Mouse (Mus musculus) thymus, postnatal 10 days (tissue): ENCODE measurements around the gene Cplx2.
A peak's percentile ranks its signal among the peaks of the same experiment; 100 is the strongest.

Experiments used
- DNase-seq, 2 experiments: peaks; one replicate each; pipeline ENCODE4 v3.0.0; 2021; ENCODE audit warnings: low spot score in 2 of 2

Gene Cplx2

GRCm38 (mm10) chr13:54367758-54368157 is 3.4 kb upstream of the Cplx2 start:
- DNase-seq = no peak

- DNase-seq = no peak
These were observed 3.0 kb upstream of the Cplx2 start for GRCm38 (mm10) chr13:54368181-54368580.

- peak; percentile 58 to 86 for DNase-seq
These were observed 510 bp downstream of the Cplx2 start for GRCm38 (mm10) chr13:54371387-54372330.

- DNase-seq = peak; percentile 31 to 64
These were observed 1.5 kb downstream of the Cplx2 start for GRCm38 (mm10) chr13:54372665-54373064.

- no peak for DNase-seq
These were observed 3.1 kb downstream of the Cplx2 start for GRCm38 (mm10) chr13:54374106-54374706.

- DNase-seq = no peak
These were observed 4.6 kb downstream of the Cplx2 start for GRCm38 (mm10) chr13:54375497-54376495.

GRCm38 (mm10) chr13:54376736-54377135 is 5.6 kb downstream of the Cplx2 start:
- no peak for DNase-seq

- peak in 1 of 2 experiments; percentile 14 for DNase-seq
These were observed 6.9 kb downstream of the Cplx2 start for GRCm38 (mm10) chr13:54378051-54378450.

GRCm38 (mm10) chr13:54380421-54380820 is 9.3 kb downstream of the Cplx2 start:
- DNase-seq = no peak

GRCm38 (mm10) chr13:54381396-54381795 is 10.2 kb downstream of the Cplx2 start:
- DNase-seq = no peak

GRCm38 (mm10) chr13:54383531-54383930 is 12.4 kb downstream of the Cplx2 start:
- DNase-seq = no peak

GRCm38 (mm10) chr13:54384518-54384917 is 13.4 kb downstream of the Cplx2 start:
- no peak for DNase-seq

- no peak for DNase-seq
These were observed 14.2 kb downstream of the Cplx2 start for GRCm38 (mm10) chr13:54385008-54386004.

GRCm38 (mm10) chr13:54389971-54390564 is 18.9 kb downstream of the Cplx2 start:
- no peak for DNase-seq

- DNase-seq = no peak
These were observed 19.4 kb downstream of the Cplx2 start for GRCm38 (mm10) chr13:54390565-54391013.

- DNase-seq = no peak
These were observed 20.2 kb downstream of the Cplx2 start for GRCm38 (mm10) chr13:54391313-54391712.

- DNase-seq = no peak
These were observed 25.9 kb downstream of the Cplx2 start for GRCm38 (mm10) chr13:54397069-54397468.

GRCm38 (mm10) chr13:54400565-54401179 is 29.5 kb downstream of the Cplx2 start:
- no peak for DNase-seq

GRCm38 (mm10) chr13:54401180-54401569 is 30.0 kb downstream of the Cplx2 start:
- DNase-seq = no peak

GRCm38 (mm10) chr13:54402346-54402745 is 31.2 kb downstream of the Cplx2 start:
- no peak for DNase-seq
